22 mouse cellular contexts compared by ENCODE assay signal in genomic region chr6:136936361-136936760, GRCm38 (mm10). TPM values are rescaled to one million over a fixed set of nuclear protein-coding genes. Genes with fewer than 3 reads are reported as not detected.
"Had no signal": no experiment of that assay in that cellular context is flagged by ENCODE, and none has a peak within 500 bp of the region (broad histone marks: within the 10 kb centered on the region; RNA-seq: fewer than 3 reads in every experiment).

No protein-coding gene starts in this region.

- H3K4me1 ChIP-seq: midbrain, embryonic 12.5 days; neural tube, embryonic 13.5 days; neural tube, embryonic 15.5 days had no signal

- H3K4me3 ChIP-seq: midbrain, embryonic 10.5 days; midbrain, embryonic 12.5 days; myocyte; neural tube, embryonic 13.5 days; neural tube, embryonic 15.5 days had no signal

- DNase-seq: lung, adult 18-20 months; lung, embryonic 14.5 days; lung, postnatal 10 days; lung, postnatal 4 days; midbrain, embryonic 14.5 days; retina, postnatal 1 day; right cerebral cortex, adult 18-20 months; right cerebral cortex, postnatal 25 days; right cerebral cortex, postnatal 4 days; spleen, adult 18-20 months; thymus, adult 18-20 months; thymus, postnatal 25 days had no signal

- H3K27me3 ChIP-seq: midbrain, embryonic 12.5 days; neural tube, embryonic 13.5 days; neural tube, embryonic 15.5 days had no signal

- ATAC-seq: midbrain, embryonic 16.5 days had no signal

- H3K36me3 ChIP-seq: midbrain, embryonic 10.5 days; midbrain, embryonic 12.5 days; neural tube, embryonic 13.5 days; neural tube, embryonic 15.5 days had no signal

- H3K9me3 ChIP-seq: midbrain, embryonic 10.5 days; midbrain, embryonic 12.5 days; neural tube, embryonic 13.5 days; neural tube, embryonic 15.5 days had no signal

RNA-seq across cellular contexts. Expression of gene Pde6h, which starts 12.7 kb away (rescaled TPM):
- polyA plus RNA-seq: liver, embryonic 16.5 days; lung, embryonic 14.5 days; midbrain, embryonic 10.5 days; midbrain, embryonic 12.5 days; midbrain, embryonic 14.5 days; neural tube, embryonic 11.5 days; neural tube, embryonic 13.5 days; small intestine, adult 2 months; stomach, embryonic 16.5 days had no signal

RNA-seq across cellular contexts. Expression of gene Erp27, which starts 14.4 kb away (rescaled TPM):
- polyA plus RNA-seq: midbrain, embryonic 10.5 days; midbrain, embryonic 12.5 days; midbrain, embryonic 14.5 days; neural tube, embryonic 13.5 days; neural tube, embryonic 15.5 days had no signal
